Mouse (Mus musculus): ENCODE data around the gene Tgfbrap1. TPM values are rescaled to one million over a fixed set of nuclear protein-coding genes. Genes with fewer than 3 reads are reported as not detected.
"Not testable (repeated sequence)": the region's sequence is repeated elsewhere in the genome, so short reads cannot be mapped to it uniquely, and the experiment has no call there.

Gene Tgfbrap1
- polyA plus RNA-seq, 1 experiment from 2014 or later: 18.1 TPM

DNA sequence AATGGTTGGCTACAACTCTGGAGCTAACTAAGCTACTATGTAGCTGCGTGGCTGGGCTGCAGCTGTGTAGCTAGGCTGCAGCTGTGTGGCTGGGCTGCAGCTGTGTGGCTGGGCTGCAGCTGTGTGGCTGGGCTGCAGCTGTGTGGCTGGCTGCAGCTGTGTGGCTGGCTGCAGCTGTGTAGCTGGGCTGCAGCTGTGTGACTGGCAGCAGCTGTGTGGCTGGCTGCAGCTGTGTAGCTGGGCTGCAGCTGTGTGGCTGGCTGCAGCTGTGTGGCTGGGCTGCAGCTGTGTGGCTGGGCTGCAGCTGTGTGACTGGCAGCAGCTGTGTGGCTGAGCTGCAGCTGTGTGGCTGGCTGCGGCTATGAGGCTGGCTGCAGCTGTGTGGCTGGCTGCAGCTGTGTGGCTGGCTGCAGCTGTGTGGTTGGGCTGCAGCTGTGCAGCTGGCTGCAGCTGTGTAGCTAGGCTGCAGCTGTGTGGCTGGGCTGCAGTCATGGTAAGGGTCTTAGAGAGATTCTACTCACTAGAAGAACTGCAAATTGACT lies 38.1 kb upstream of the Tgfbrap1 start:
- not testable (repeated sequence) for H3K36me3 ChIP-seq; H3K27me3 ChIP-seq; H3K4me3 ChIP-seq; ATAC-seq (replicated peaks); H3K9me3 ChIP-seq; H3K4me1 ChIP-seq; H3K9ac ChIP-seq (replicated peaks); H3K4me2 ChIP-seq (replicated peaks)
- 82% methylated on average over 2 of the region's 2 CpGs for WGBS
- peak overlapping the region; percentile 89 for H3K27ac ChIP-seq (replicated peaks)

- H3K4me2 ChIP-seq (replicated peaks): no peak overlapping the region
- H3K27me3 ChIP-seq: no peaks in the 10 kb centered on the region
- H3K4me1 ChIP-seq: peaks cover 3% of the 10 kb centered on the region
- no peak overlapping the region for H3K27ac ChIP-seq (replicated peaks)
- H3K4me3 ChIP-seq: no peak overlapping the region
- no peak for ATAC-seq (replicated peaks)
- H3K9me3 ChIP-seq: no peaks in the 10 kb centered on the region
- no peak overlapping the region for H3K9ac ChIP-seq (replicated peaks)
- no peaks in the 10 kb centered on the region for H3K36me3 ChIP-seq
- WGBS: 93% methylated on average over 9 of the region's 9 CpGs
Observed at GRCm38 (mm10) chr1:43131591-43131990, 33.2 kb upstream of the Tgfbrap1 start.

DNA sequence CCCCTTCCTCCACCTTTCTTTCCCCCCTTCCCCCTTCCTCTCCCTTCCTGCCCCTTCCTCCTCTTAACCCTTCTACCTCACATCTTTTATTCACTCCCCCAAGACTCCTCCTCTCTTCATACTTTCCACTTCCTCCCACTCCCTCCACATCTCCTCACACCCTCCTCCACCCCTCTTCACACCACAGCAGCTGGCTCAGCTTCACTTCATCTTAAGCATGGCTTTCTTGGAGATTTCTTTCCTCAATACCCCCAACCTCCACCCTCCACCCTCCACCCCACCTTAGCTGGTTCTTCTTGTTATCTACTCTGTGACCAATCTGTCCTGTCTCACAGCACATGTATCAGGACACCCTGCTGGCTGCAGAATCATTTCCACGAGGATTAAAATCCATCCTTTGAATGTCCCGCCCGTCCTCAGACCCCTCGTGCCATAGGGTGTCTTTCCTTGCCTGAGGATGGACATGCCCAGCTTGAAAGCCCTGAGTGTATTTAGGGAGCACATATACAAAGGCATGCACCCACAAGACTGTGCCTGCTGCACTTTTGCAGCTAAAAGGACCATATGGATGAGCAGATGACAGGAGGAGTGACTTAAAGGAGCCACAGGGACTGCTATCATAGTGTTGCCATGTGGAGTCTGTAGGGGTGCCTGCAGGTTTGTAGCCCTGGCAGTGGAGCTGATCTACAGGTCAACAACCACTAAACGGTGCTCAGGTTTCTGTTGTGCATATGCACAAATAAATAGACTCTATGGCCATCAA lies 32.0 kb upstream of the Tgfbrap1 start:
- Histone ChIP-seq H3K36me3 (no peaks in the 10 kb centered on the region), H3K4me1 (no peaks in the 10 kb centered on the region; the same call in 1 of the 2 replicates), H3K9ac (replicated peaks) (no peak overlapping the region), H3K4me3 (no peak overlapping the region), H3K9me3 (no peaks in the 10 kb centered on the region), H3K4me2 (replicated peaks) (no peak overlapping the region), H3K27me3 (no peaks in the 10 kb centered on the region), H3K27ac (replicated peaks) (0 out of 2 replicates have a peak overlapping the region, but pooled peaks have one; percentile 15)
- ATAC-seq (replicated peaks): no peak; the same call in 1 of the 2 replicates
- 66% methylated on average over 5 of the region's 5 CpGs for WGBS

DNA sequence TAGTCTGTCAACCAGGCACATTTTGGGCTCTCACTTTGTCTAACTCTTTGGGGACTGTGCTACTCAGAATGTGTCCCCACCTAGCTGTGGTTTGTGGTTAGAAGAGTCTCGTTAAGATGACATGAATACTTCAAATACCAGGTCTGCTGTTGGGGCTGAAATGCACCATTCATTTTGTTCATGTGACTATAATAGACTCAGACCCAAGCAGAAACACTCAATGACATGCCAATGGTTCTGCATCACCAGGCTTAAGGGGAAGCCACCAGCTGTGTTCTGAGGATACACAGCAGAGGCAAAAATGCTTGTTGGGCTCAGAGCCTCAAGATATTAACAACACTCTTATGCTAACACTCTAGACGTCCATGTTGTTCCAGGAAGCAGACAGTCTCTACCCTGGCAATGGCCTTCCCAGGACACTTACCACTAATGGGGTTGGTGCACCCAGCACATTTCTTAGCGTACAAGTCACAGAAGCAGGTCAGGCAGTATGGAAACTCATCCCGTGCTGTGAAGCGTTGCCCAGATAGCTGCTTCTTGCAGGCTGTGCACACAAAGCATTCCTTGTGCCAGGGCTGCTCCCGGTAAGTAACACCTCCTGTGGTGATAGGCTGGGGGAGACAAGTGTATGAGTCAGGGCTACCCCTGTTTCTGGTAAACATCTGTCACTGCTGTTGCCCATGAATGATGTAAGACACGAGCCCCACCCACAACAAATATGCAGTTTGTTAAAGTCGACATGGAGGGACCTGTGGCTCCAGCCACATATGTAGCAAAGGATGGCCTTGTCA lies 29.6 kb upstream of the Tgfbrap1 start:
- WGBS: 72% methylated on average over 8 of the region's 8 CpGs

GRCm38 (mm10) chr1:43127196-43127595 lies 28.8 kb upstream of the Tgfbrap1 start:
- no peaks in the 10 kb centered on the region for H3K27me3 ChIP-seq
- no peak for ATAC-seq (replicated peaks)
- H3K9ac ChIP-seq (replicated peaks): no peak overlapping the region
- H3K9me3 ChIP-seq: no peaks in the 10 kb centered on the region
- no peak overlapping the region for H3K4me3 ChIP-seq
- no peak overlapping the region for H3K27ac ChIP-seq (replicated peaks)
- H3K36me3 ChIP-seq: no peaks in the 10 kb centered on the region
- H3K4me2 ChIP-seq (replicated peaks): no peak overlapping the region
- H3K4me1 ChIP-seq: no peaks in the 10 kb centered on the region; the same call in 1 of the 2 replicates

More for the DNA sequence above, 29.6 kb upstream of the Tgfbrap1 start:
- Histone ChIP-seq H3K4me1 (no peaks in the 10 kb centered on the region; the same call in 1 of the 2 replicates), H3K4me2 (replicated peaks) (no peak overlapping the region), H3K27me3 (no peaks in the 10 kb centered on the region), H3K9me3 (no peaks in the 10 kb centered on the region), H3K4me3 (no peak overlapping the region), H3K27ac (replicated peaks) (no peak overlapping the region), H3K9ac (replicated peaks) (no peak overlapping the region), H3K36me3 (no peaks in the 10 kb centered on the region)
- no peak for ATAC-seq (replicated peaks)

- H3K9me3 ChIP-seq: no peaks in the 10 kb centered on the region
- no peak overlapping the region for H3K4me2 ChIP-seq (replicated peaks)
- 82% methylated on average over 4 of the region's 4 CpGs for WGBS
Observed at GRCm38 (mm10) chr1:43124726-43125125, 26.3 kb upstream of the Tgfbrap1 start.

DNA sequence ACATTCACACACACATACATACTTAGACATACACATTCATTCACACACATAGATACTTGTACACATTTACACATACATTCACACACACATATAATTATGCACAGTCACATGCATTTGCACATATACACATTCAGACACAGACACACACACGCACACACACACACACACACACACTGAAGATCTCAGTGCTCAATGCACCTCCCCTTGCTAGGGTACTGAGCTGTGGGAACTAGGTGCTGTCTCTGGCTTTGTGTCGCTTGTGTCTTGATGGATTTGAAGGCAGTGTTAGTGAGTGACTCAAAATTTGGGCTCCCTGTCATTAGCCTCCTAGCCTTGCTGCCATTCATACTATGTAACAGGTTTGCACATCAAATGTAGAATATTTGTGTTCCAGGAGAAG lies 24.2 kb upstream of the Tgfbrap1 start:
- 96% methylated on average over 2 of the region's 2 CpGs for WGBS
- no peak overlapping the region for H3K4me2 ChIP-seq (replicated peaks)
- H3K9me3 ChIP-seq: no peaks in the 10 kb centered on the region
- no peak overlapping the region for H3K27ac ChIP-seq (replicated peaks)
- H3K4me1 ChIP-seq: no peaks in the 10 kb centered on the region
- no peak overlapping the region for H3K9ac ChIP-seq (replicated peaks)
- no peak for ATAC-seq (replicated peaks)
- H3K36me3 ChIP-seq: peaks cover 11% of the 10 kb centered on the region
- H3K27me3 ChIP-seq: no peaks in the 10 kb centered on the region
- H3K4me3 ChIP-seq: no peak overlapping the region

More at GRCm38 (mm10) chr1:43124726-43125125, 26.3 kb upstream of the Tgfbrap1 start:
- ATAC-seq (replicated peaks): no peak
- H3K4me3 ChIP-seq: no peak overlapping the region
- no peaks in the 10 kb centered on the region for H3K4me1 ChIP-seq
- H3K36me3 ChIP-seq: no peaks in the 10 kb centered on the region
- H3K27me3 ChIP-seq: no peaks in the 10 kb centered on the region
- no peak overlapping the region for H3K9ac ChIP-seq (replicated peaks)
- no peak overlapping the region for H3K27ac ChIP-seq (replicated peaks)

GRCm38 (mm10) chr1:43120950-43121349 lies 22.5 kb upstream of the Tgfbrap1 start:
- Histone ChIP-seq H3K4me2 (replicated peaks) (no peak overlapping the region), H3K4me1 (no peaks in the 10 kb centered on the region), H3K36me3 (peaks cover 23% of the 10 kb centered on the region), H3K9me3 (no peaks in the 10 kb centered on the region), H3K27me3 (no peaks in the 10 kb centered on the region), H3K27ac (replicated peaks) (no peak overlapping the region), H3K9ac (replicated peaks) (no peak overlapping the region), H3K4me3 (no peak overlapping the region)
- 96% methylated on average over 5 of the region's 5 CpGs for WGBS
- ATAC-seq (replicated peaks): no peak

GRCm38 (mm10) chr1:43117435-43117834 lies 19.0 kb upstream of the Tgfbrap1 start:
- H3K27ac ChIP-seq (replicated peaks): no peak overlapping the region
- H3K36me3 ChIP-seq: peaks cover 43% of the 10 kb centered on the region
- H3K9ac ChIP-seq (replicated peaks): no peak overlapping the region
- H3K4me1 ChIP-seq: no peaks in the 10 kb centered on the region
- H3K9me3 ChIP-seq: no peaks in the 10 kb centered on the region
- 91% methylated on average over 8 of the region's 8 CpGs for WGBS
- no peak overlapping the region for H3K4me3 ChIP-seq
- no peak overlapping the region for H3K4me2 ChIP-seq (replicated peaks)
- no peak for ATAC-seq (replicated peaks)
- H3K27me3 ChIP-seq: no peaks in the 10 kb centered on the region

GRCm38 (mm10) chr1:43112882-43113281 lies 14.4 kb upstream of the Tgfbrap1 start:
- no peaks in the 10 kb centered on the region for H3K27me3 ChIP-seq
- no peak overlapping the region for H3K4me2 ChIP-seq (replicated peaks)
- no peaks in the 10 kb centered on the region for H3K9me3 ChIP-seq
- H3K27ac ChIP-seq (replicated peaks): no peak overlapping the region
- ATAC-seq (replicated peaks): peak; percentile 57
- 88% methylated on average over 2 of the region's 2 CpGs for WGBS
- no peaks in the 10 kb centered on the region for H3K4me1 ChIP-seq
- H3K36me3 ChIP-seq: peaks cover 62% of the 10 kb centered on the region
- H3K4me3 ChIP-seq: no peak overlapping the region
- H3K9ac ChIP-seq (replicated peaks): no peak overlapping the region

DNA sequence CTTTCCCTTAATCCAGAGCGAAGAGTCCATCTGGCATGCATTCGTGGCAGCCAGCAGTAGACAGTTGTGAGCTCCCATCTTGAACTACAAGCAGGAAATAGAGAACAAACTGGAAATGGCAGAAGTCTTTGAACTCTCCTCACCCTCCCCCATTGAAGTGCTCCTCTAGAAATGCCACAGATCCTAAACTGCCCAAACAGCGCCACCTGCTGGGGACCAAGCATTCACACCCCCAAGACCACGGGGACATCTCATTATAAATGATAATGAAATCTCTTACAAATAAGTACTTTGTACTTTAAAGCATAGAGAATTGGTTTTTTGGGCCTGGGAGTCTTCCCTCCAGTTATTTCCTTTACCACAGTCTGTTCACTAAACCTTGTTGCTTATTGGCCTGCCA lies 12.1 kb upstream of the Tgfbrap1 start:
- Histone ChIP-seq H3K27me3 (no peaks in the 10 kb centered on the region), H3K4me2 (replicated peaks) (no peak overlapping the region), H3K9ac (replicated peaks) (no peak overlapping the region), H3K9me3 (no peaks in the 10 kb centered on the region), H3K4me1 (no peaks in the 10 kb centered on the region), H3K4me3 (no peak overlapping the region), H3K36me3 (peaks cover 58% of the 10 kb centered on the region), H3K27ac (replicated peaks) (no peak overlapping the region)
- WGBS: 47% methylated on average over 4 of the region's 4 CpGs
- no peak for ATAC-seq (replicated peaks)

- peaks cover 57% of the 10 kb centered on the region for H3K36me3 ChIP-seq
Observed at GRCm38 (mm10) chr1:43108729-43109128, 10.3 kb upstream of the Tgfbrap1 start.

More at GRCm38 (mm10) chr1:43108729-43109128, 10.3 kb upstream of the Tgfbrap1 start:
- no peaks in the 10 kb centered on the region for H3K4me1 ChIP-seq
- WGBS: 93% methylated on average over 2 of the region's 2 CpGs
- H3K9me3 ChIP-seq: no peaks in the 10 kb centered on the region
- no peaks in the 10 kb centered on the region for H3K27me3 ChIP-seq
- no peak overlapping the region for H3K9ac ChIP-seq (replicated peaks)
- ATAC-seq (replicated peaks): no peak
- H3K4me3 ChIP-seq: no peak overlapping the region
- H3K4me2 ChIP-seq (replicated peaks): no peak overlapping the region
- no peak overlapping the region for H3K27ac ChIP-seq (replicated peaks)

Measured in forebrain, embryonic 15.5 days (tissue).